Mouse (Mus musculus) ES-E14 (cell line): ENCODE measurements around the gene Mctp1.

ENCODE experiments used
- CHD2 ChIP-seq: IDR thresholded peaks from 2 replicates; pipeline ENCODE4 v1.6.1; 2014; ENCODE audit warnings: mild to moderate bottlenecking, low read depth, low read length, inconsistent platforms
- HCFC1 ChIP-seq: IDR thresholded peaks from 2 replicates; pipeline ENCODE4 v1.6.1; 2012; ENCODE audit warnings: low read length, inconsistent platforms, borderline replicate concordance; ENCODE audit not compliant: insufficient read depth
- MAFK ChIP-seq: IDR thresholded peaks from 2 replicates; pipeline ENCODE4 v1.6.1; 2014; ENCODE audit warnings: mild to moderate bottlenecking, low read depth, low read length, inconsistent platforms; ENCODE audit not compliant: insufficient read depth
- ZC3H11A ChIP-seq: IDR thresholded peaks from 2 replicates; pipeline ENCODE4 v1.6.1; 2012; ENCODE audit warnings: low read depth, mild to moderate bottlenecking, inconsistent platforms, low read length, borderline replicate concordance
- ZNF384 ChIP-seq: IDR thresholded peaks from 2 replicates; pipeline ENCODE4 v1.6.1; 2012; ENCODE audit warnings: low read depth, low read length, inconsistent platforms

- TF ChIP-seq ZNF384 (no peak), MAFK (no peak), HCFC1 (no peak), ZC3H11A (no peak), CHD2 (no peak)
Measured at GRCm38 (mm10) chr13:76447528-76447927, 63.2 kb downstream of the Mctp1 start.
